Mouse (Mus musculus) spleen, postnatal 36 days (tissue): ENCODE measurements around the gene Cnpy2.

ENCODE experiments used
- DNase-seq, 2 experiments: peaks; one replicate each; pipeline ENCODE4 v3.0.0; 2022; ENCODE audit warnings: low spot score in 2 of 2, mixed read lengths in 1 of 2

The Cnpy2 gene

DNA sequence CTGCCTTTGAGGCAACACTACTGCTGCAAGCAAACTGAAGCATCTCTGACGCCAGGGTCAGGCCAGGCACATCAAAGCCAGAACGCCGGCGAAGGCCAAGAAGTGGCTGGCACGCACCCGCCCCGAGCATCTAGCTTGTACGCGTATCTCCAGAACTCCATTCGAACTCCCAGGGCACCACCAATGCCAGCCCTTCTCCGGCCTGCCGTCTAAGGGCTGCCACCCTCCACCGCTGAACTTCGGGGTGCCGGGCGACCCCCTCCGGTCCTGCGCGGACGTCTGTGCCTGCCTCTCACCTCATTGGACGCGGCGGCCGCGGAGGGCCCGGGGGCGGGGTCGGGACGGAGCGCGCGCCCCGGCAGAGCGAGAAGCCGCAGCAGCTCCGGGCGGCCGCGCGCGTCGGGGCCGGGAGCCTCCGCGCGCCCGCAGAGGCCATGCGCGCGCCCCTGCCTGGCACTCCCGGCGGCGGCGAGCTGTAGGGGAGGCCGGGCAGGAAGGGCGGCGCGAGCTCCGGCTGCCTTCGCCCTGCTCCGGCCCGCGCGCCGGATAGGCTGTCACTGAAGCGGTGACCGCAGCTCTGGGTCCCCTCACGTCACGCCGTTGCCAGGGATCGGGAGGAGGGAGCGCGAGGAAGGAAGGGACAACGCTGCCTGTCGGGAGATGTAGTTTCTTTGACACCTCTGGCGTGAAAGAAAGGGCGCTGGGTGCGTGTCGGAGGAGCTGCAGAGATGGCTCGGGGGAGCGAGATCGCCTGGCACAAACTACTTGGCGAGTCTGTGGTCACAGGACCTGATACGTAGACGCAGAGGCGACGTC lies 46.4 kb downstream of the Cnpy2 start, which contains the start of gene Coq10a:
Gene Coq10a (minus strand): TSS at position 596 of the 816 bp plus-strand sequence.
- DNase-seq: peak; percentile 91 to 92

DNA sequence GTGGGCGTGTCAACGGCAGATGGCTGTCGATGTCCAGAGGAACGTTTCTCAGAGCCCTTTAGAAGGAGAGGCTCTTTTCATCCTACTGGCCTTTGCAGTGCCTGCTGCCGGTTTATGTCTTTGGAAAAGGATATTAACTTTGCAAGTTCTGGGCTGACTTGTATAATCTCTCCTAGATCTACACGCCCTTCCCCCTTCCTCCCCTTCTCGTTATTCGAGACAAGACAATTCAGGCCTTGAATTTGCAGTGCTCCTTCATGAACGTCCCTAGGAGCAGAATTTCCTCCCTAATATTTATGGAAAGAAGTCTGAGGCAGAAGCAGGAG lies 46.9 kb downstream of the Cnpy2 start:
- no peak for DNase-seq

DNA sequence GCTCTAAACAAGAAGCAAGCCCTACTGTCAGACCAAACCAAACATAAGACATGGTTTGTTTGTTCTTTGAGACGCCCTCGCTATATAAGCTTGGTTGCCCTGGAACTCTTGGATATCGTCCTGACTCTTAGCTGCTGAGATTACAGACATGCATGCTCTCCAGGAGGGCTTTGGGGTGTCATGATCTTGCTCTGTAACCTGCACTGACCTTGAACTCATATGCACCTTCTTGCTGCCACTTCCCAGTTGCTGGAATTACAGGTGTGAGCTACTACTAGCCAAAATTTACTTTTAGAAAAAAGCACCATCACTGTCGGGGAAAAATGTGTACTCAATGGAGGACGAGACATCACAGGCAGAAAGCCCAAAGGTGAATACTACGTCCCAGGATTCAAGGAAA lies 47.3 kb downstream of the Cnpy2 start:
- DNase-seq: no peak

DNA sequence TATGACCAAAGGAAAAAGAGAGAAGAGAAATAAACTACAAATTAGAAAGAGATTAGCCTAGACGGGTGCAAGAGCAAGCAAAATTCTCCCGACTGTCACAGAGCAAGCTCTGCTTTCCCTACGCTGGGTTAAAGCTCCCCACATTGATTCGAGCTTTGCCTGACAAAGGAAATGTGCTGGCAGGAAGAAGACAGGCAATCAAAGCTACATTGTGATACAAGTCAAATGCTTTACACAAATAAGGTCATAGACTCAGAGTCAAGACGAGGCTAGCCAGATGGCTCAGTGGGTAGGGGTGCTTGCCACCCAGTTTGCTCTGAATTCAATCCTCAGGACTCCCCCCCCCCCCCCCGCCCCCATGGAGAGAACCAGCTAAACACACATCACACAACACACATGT lies 47.8 kb downstream of the Cnpy2 start:
- DNase-seq: no peak

DNA sequence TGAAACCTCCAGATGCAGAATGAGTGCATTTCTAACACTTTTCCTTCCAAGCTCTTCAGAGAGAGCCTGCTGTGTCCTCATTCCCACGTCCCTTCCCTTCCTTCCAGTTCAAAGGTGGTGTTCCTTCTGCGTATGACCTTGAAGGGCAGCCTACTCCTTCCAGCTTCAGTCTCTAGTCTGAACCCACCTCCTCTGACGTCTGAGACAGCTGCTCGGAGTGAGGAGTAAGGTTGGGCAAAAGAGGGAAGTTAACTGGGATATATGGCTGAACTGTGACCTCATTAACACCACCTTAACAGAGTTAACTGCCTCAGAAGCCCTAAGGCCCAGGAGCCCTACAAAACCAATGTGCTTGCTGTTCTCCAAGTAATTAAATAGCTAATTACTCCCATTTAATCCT lies 48.3 kb downstream of the Cnpy2 start:
- no peak for DNase-seq

DNA sequence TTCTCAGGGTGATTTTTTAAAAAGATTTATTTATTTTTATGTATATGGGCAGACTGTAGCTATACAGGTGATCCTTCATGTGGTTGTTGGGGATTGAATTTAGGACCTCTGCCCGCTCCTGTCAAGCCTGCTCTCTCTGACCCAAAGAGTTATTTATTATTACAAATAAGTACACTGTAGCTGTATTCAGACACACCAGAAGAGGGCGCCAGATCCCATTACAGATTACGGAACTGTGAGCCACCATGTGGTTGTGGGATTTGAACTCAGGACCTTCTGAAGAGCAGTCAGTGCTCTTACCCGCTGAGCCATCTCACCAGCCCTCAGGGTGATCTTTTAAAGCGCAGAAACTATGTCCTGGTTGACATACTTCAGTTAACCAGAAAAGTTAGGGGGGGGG lies 49.9 kb downstream of the Cnpy2 start:
- no peak for DNase-seq

DNA sequence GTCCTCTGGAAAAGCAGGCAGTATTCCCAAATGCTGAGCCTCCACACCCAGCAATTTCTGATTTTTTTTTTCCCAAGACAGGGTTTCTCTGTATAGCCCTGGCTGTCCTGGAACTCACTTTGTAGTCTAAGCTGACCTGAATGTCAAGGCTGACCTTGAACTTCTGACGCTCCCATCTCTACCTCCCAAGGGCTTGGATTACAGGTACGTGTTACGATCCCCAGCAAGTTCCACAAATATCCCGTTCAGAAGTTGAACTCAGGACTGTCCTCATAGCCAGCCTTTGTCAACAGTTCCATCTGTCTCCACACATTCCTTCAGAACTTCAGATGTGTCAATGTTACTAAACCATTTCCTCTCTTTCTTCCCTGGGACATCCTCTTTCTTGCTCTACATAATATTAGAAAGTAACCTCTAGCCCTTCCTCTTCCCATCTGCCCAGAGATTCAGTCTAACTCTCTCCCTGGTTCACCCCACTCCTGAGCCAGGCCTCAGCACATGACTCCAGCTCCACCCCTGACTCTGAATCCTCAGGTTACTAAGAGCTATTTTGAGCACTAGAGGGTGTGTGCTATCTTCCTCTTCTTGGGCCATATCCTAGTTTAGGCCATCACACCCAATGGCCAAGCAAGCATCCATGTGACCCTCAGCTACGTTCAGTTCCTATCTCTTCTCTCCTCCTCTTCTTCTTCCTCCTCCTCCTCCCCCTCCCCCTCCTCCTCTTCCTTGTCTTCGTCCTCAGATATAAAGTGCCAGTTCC lies 50.9 kb downstream of the Cnpy2 start:
- no peak for DNase-seq

DNA sequence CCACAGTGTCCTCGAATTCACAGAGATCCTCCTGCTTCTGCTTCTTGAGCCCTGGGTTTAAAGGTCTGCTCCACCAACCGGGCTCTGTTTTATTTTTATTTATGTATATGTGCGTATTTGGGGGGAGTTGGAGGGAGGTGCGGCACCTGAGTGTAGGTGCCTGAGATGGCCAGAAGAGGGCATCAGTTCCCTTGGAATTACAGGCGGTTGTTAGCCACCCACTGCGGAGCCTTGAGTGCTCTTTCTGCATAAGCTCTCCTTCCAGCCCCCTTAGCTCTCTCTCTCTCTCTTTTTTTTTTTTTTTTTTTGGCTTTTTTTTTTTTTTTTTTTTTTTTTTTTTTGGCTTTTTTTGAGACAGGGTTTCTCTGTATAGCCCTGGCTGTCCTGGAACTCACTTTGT lies 52.1 kb downstream of the Cnpy2 start:
- no peak for DNase-seq

DNA sequence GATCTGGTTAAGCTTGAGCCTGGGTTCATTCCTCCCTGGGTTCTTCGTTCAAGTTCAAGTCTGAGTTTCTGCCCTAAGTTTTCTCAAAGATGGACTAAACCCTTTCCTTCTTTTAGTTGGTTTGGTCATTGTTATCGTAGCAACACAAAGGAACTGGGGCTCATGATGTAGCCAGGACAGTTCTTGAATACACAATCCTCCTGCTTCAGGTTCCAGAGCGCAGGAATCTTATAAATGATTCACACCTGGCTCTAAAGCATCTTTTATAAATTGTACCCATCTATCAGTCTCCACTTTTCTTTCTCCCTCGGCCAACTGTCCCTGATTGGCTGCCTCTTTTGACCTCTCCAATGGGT lies 53.8 kb downstream of the Cnpy2 start:
- DNase-seq: no peak

DNA sequence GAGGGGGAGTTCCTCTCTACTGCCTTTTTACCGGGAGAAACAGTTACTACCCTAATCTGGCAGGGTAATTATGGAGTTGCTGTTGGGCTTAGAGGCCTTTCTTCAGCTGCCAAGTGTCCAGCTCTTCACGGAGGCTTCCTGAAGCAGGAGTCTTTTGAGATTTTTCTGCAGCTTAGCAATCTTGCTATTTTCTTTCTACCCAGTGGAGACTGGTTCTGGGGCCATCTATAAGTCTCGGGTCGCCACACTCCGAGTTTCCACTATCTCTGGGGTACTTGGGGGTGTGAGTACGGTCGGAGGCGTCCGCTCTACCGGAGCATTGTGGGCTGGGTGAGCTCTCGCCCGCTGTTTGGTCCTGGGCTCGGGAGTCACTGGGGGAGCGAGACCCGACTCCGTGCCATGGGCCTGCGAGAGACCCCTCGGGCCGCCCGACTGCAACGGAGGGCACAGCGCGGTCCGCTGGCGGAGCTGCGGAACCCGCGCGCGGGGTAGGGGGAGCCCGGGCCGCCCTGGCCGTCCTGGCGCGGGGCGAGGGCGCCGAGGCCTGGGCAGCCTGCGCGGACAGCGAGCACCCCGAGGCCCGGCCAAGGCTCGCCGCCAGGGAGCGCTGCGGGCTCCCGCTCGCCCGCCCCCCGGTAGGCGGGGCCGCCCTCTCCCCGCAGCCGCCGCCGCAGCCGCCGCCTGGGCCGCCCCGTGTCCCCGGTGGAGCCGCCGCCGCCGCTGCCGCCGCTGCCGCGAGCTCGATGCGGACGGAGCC lies 54.4 kb downstream of the Cnpy2 start, which contains the start of gene Ankrd52:
Gene Ankrd52 (plus strand): TSS at position 661 of the 757 bp plus-strand sequence.
- peak; percentile 81 to 86 for DNase-seq
